Mouse (Mus musculus): ENCODE measurements at regions not wholly inside any gene's neighbourhood (a gene's known extent, or its start where the extent isn't known, plus 50 kb on each side); places are given as distances from the start of the nearest gene placed in this dataset.

DNA sequence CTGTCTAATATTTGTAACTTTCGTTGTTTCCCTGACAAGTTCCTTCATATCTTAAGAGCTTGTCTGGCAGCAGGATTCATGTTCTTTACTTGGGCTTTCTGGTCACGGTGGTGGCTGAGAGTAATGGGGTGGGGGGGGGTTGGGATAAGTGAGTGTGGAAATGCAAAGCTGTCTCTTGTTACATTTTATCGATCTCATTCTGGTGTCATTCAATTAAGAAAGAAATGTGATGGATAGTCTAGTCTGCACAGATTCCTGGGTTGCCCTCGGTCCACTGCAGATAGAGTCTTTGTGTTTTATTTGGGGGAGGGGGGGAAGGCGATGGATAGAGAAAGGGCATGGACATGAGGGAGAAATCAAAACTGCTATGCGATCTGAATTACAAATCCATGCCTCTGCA lies 196.0 kb downstream of the Gm11146 start:
- TF ChIP-seq CTCF (IDR thresholded peaks at IDR 0.05; ENCODE audit: low read depth, low read length) (no peak), GATA2 (IDR thresholded peaks at IDR 0.05; ENCODE audit: borderline replicate concordance, low read depth, low read length) (no peak), TAL1 (conservative IDR thresholded peaks at IDR 0.05; ENCODE audit: low read depth, low read length) (no peak)

Data from G1E (cell line).